Mouse (Mus musculus) ES-E14 (cell line): ENCODE data around the gene Rras. TPM values are rescaled to one million over a fixed set of nuclear protein-coding genes. Genes with fewer than 3 reads are reported as not detected.

Experiments
- DNase-seq: peaks from one replicate; pipeline ENCODE4 v3.0.0-alpha.2; 2013; ENCODE audit warnings: low read depth, low spot score
- H3K27ac ChIP-seq: 2 replicates; pipeline ENCODE4 v1.5.1; 2012; ENCODE audit warnings: low read depth, mild to moderate bottlenecking, low read length, moderate library complexity, mixed read lengths; ENCODE audit not compliant: poor library complexity, insufficient read depth, severe bottlenecking
- H3K36me3 ChIP-seq: 2 replicates; pipeline ENCODE4 v1.6.1; 2012; ENCODE audit warnings: mild to moderate bottlenecking, low read length, moderate library complexity, mixed read lengths; ENCODE audit not compliant: control insufficient read depth, poor library complexity, insufficient read depth, severe bottlenecking
- H3K4me1 ChIP-seq, 2 experiments: fragments of 150-350 bp in 1 of 2; sonication (generic) in 1 of 2; 2 replicates each; pipeline ENCODE4 v1.6.1; 2012; ENCODE audit warnings: low read length in 2 of 2, mild to moderate bottlenecking in 1 of 2, mixed read lengths in 1 of 2; ENCODE audit not compliant: control insufficient read depth in 2 of 2, insufficient read depth in 2 of 2, poor library complexity in 1 of 2
- H3K4me3 ChIP-seq, 2 experiments: fragments of 150-350 bp in 1 of 2; sonication (generic) in 1 of 2; 2 replicates each; pipeline ENCODE4 v1.5.1; 2012; ENCODE audit warnings: low read length in 2 of 2, low read depth in 1 of 2, mild to moderate bottlenecking in 1 of 2, mixed read lengths in 1 of 2; ENCODE audit not compliant: insufficient read depth in 1 of 2, poor library complexity in 1 of 2, severe bottlenecking in 1 of 2
- H3K9ac ChIP-seq: 2 replicates; pipeline ENCODE4 v1.6.1; 2012; ENCODE audit warnings: low read depth, mild to moderate bottlenecking, low read length, mixed read lengths; ENCODE audit not compliant: poor library complexity, insufficient read depth, severe bottlenecking
- H3K9me3 ChIP-seq: fragments of 150-350 bp; sonication (generic); 2 replicates; pipeline ENCODE4 v1.6.1; 2012; ENCODE audit warnings: low read depth, mild to moderate bottlenecking, low read length; ENCODE audit not compliant: control insufficient read depth, insufficient read depth
- CHD2 ChIP-seq: IDR thresholded peaks from 2 replicates; pipeline ENCODE4 v1.6.1; 2014; ENCODE audit warnings: mild to moderate bottlenecking, low read depth, low read length, inconsistent platforms
- HCFC1 ChIP-seq: IDR thresholded peaks from 2 replicates; pipeline ENCODE4 v1.6.1; 2012; ENCODE audit warnings: low read length, inconsistent platforms, borderline replicate concordance; ENCODE audit not compliant: insufficient read depth
- MAFK ChIP-seq: IDR thresholded peaks from 2 replicates; pipeline ENCODE4 v1.6.1; 2014; ENCODE audit warnings: mild to moderate bottlenecking, low read depth, low read length, inconsistent platforms; ENCODE audit not compliant: insufficient read depth
- ZC3H11A ChIP-seq: IDR thresholded peaks from 2 replicates; pipeline ENCODE4 v1.6.1; 2012; ENCODE audit warnings: low read depth, mild to moderate bottlenecking, inconsistent platforms, low read length, borderline replicate concordance
- ZNF384 ChIP-seq: IDR thresholded peaks from 2 replicates; pipeline ENCODE4 v1.6.1; 2012; ENCODE audit warnings: low read depth, low read length, inconsistent platforms
- in situ Hi-C, 2 experiments: fragments of 600-800 bp; cut with MboI; formaldehyde crosslinking; loops; one replicate each; pipeline ENCODE4 v1.15.1; 2025; ENCODE audit warnings: low sequenced_read_pairs in 2 of 2, inconsistent platforms in 1 of 2; ENCODE audit not compliant: unreplicated experiment in 2 of 2
- total RNA-seq: library from RNA; depleted of rRNA; stranded (reverse); fragments of 300-350 nt; gene quantifications from 2 replicates; pipeline ENCODE4 v1.2.3, GENCODE M21; 2012

The Rras gene
- total RNA-seq, 1 experiment, result 14.4 TPM

DNA sequence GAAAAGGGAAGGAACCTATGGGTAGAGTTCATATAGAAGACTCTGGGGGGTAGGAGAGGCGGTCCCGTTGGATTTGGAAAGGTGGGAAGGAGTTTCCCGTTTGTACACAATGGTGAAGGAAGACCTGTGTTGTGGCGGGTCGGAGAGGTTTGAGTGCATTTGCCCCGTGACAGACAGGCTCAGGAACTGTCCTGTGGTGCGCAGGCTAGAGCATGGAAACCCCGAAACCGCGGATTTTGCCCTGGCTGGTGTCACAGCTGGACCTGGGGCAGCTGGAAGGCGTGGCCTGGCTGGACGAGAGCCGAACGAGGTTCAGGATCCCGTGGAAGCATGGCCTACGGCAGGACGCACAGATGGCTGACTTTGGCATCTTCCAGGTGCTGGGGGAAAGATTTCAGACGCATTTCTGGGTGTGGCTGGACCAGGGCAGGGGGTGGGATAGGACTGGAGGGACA is 19.2 kb upstream of the Rras start, which contains the start of gene Bcl2l12:
Gene Bcl2l12, minus strand, starts transcription at position 212 of the 455 bp plus-strand sequence.
- no peak for TF ChIP-seq MAFK
- TF ChIP-seq ZC3H11A, result no peak
- no peak for TF ChIP-seq CHD2
- no peak for TF ChIP-seq ZNF384
- TF ChIP-seq HCFC1, result no peak
- peak within 1 kb of the TSS; percentile 85 to 92 for H3K4me3 ChIP-seq
- H3K36me3 ChIP-seq, result peaks cover 42% of the 10 kb centered on the region
- DNase-seq, result no peak
- peaks cover 2 to 12% of the 10 kb centered on the region in 2 experiments; a peak in 1 of 4 replicates for H3K4me1 ChIP-seq
- H3K9ac ChIP-seq, result peak within 1 kb of the TSS; percentile 79
- H3K27ac ChIP-seq, result peak within 1 kb of the TSS; percentile 45
- no peaks in the 10 kb centered on the region for H3K9me3 ChIP-seq
- in situ Hi-C loops, result no loop called here

DNA sequence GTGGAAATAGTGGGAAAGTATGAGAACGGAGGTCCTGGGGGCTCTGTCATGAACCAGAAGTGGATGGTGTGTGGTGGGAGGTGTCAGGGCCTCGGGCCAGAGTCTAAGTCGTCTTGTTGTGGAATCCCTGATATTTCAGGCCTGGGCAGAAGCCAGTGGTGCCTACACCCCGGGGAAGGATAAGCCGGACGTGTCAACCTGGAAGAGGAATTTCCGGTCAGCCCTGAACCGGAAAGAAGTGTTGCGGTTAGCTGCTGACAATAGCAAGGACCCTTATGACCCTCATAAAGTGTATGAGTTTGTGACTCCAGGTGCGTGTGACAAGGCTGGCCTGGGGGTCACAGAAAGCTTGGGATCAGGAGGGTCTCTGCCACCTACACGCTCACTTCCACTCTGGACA is 18.0 kb upstream of the Rras start:
- no peak for DNase-seq
- no peak overlapping the region for H3K9ac ChIP-seq
- in situ Hi-C loops, result no loop called here
- H3K9me3 ChIP-seq, result no peaks in the 10 kb centered on the region
- H3K27ac ChIP-seq, result no peak overlapping the region
- H3K4me3 ChIP-seq, result no peak overlapping the region
- TF ChIP-seq HCFC1, result no peak
- TF ChIP-seq CHD2, result no peak
- TF ChIP-seq MAFK, result no peak
- no peak for TF ChIP-seq ZNF384
- TF ChIP-seq ZC3H11A, result no peak
- H3K4me1 ChIP-seq, result peaks cover 2 to 11% of the 10 kb centered on the region in 2 experiments; a peak in 1 of 4 replicates
- peaks cover 44% of the 10 kb centered on the region for H3K36me3 ChIP-seq

GRCm38 (mm10) chr7:45000539-45001114 is 17.1 kb upstream of the Rras start:
- no peak overlapping the region for H3K27ac ChIP-seq
- no peak for TF ChIP-seq ZNF384
- TF ChIP-seq ZC3H11A, result no peak
- DNase-seq, result no peak
- no peak overlapping the region for H3K9ac ChIP-seq
- H3K4me3 ChIP-seq, result no peak overlapping the region
- H3K9me3 ChIP-seq, result no peaks in the 10 kb centered on the region
- in situ Hi-C loops, result no loop called here
- peaks cover 2 to 9% of the 10 kb centered on the region in 2 experiments; a peak in 1 of 4 replicates for H3K4me1 ChIP-seq
- H3K36me3 ChIP-seq, result peaks cover 44% of the 10 kb centered on the region

GRCm38 (mm10) chr7:45002440-45002839 is 15.3 kb upstream of the Rras start:
- no peak for DNase-seq
- in situ Hi-C loops, result no loop called here
- H3K27ac ChIP-seq, result no peak overlapping the region
- no peaks in the 10 kb centered on the region for H3K9me3 ChIP-seq
- no peak for TF ChIP-seq ZC3H11A
- no peak for TF ChIP-seq MAFK
- H3K9ac ChIP-seq, result no peak overlapping the region
- peaks cover 2 to 5% of the 10 kb centered on the region in 2 experiments; a peak in 1 of 4 replicates for H3K4me1 ChIP-seq
- peaks cover 62% of the 10 kb centered on the region for H3K36me3 ChIP-seq
- no peak overlapping the region for H3K4me3 ChIP-seq

DNA sequence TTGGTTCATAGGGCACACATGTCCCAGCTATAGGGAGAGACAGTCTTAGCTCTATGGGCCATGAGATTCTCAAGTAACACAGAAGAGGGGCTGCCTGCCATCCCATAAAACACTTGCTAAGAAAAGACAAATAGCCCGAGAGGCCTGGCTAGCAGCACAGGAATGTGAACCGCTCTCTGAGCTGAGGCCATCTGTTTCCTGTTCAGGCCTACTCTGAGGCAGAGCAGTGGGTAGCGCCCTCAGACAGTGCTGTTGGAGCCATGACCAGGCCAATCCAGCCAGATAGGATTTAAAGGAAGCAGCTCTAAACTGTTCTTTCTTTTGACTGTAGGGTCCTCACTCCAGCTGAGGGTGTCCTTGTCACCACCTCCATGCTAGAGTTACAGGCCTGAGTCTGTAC is 13.2 kb upstream of the Rras start:
- Histone ChIP-seq H3K4me3 (no peak overlapping the region), H3K36me3 (peaks cover 77% of the 10 kb centered on the region), H3K27ac (no peak overlapping the region), H3K9me3 (no peaks in the 10 kb centered on the region), H3K4me1 (peaks cover 0 to 14% of the 10 kb centered on the region in 2 experiments; a peak in 2 of 4 replicates), H3K9ac (no peak overlapping the region)
- no peak for TF ChIP-seq HCFC1
- TF ChIP-seq CHD2, result no peak
- TF ChIP-seq MAFK, result no peak
- no peak for TF ChIP-seq ZC3H11A
- no peak for TF ChIP-seq ZNF384
- DNase-seq, result no peak
- in situ Hi-C loops, result no loop called here
